In genomic region chr16:24958661-24959060, GRCm38 (mm10) we compare ENCODE assay signal across 14 mouse cellular contexts.
"Had no signal": no experiment of that assay in that cellular context is flagged by ENCODE, and none has a peak within 500 bp of the region (broad histone marks: within the 10 kb centered on the region; RNA-seq: fewer than 3 reads in every experiment).

No protein-coding gene starts in this region.

- H3K4me1 ChIP-seq: liver, embryonic 12.5 days; midbrain, embryonic 12.5 days had no signal

- H3K4me3 ChIP-seq: layer of hippocampus, adult 2 months; liver, embryonic 12.5 days; megakaryocyte, embryonic 14.5 days; midbrain, embryonic 12.5 days had no signal

- DNase-seq: kidney, adult 9 months; kidney, postnatal 4 days; left cerebral cortex, postnatal 4 days; lung, embryonic 14.5 days; lung, postnatal 10 days; right cerebral cortex, postnatal 14 days; thymus, postnatal 36 days had no signal

- H3K9ac ChIP-seq: liver, embryonic 12.5 days; lung, embryonic 14.5 days; midbrain, embryonic 12.5 days had no signal

- H3K27ac ChIP-seq: kidney, postnatal 0 days; layer of hippocampus, adult 2 months; liver, embryonic 12.5 days; macrophage; midbrain, embryonic 12.5 days had no signal

- ATAC-seq: liver, embryonic 12.5 days; midbrain, embryonic 16.5 days had no signal

- H3K9me3 ChIP-seq: liver, embryonic 12.5 days had no signal

- H3K27me3 ChIP-seq: liver, embryonic 12.5 days; midbrain, embryonic 12.5 days had no signal

- H3K4me2 ChIP-seq: liver, embryonic 12.5 days; lung, embryonic 14.5 days; midbrain, embryonic 12.5 days had no signal

- H3K36me3 ChIP-seq: liver, embryonic 12.5 days; midbrain, embryonic 12.5 days had no signal
